Mouse (Mus musculus) heart, postnatal 14 days (tissue): ENCODE measurements around the gene Ift43. TPM values are rescaled to one million over a fixed set of nuclear protein-coding genes. Genes with fewer than 3 reads are reported as not detected.

ENCODE experiments used
- DNase-seq, 2 experiments: peaks; one replicate each; pipeline ENCODE4 v3.0.0; 2021 to 2022
- intact Hi-C: fragments of 180-260 bp; cut with DNase I; formaldehyde crosslinking; loops from one replicate; pipeline ENCODE4 v1.15.1; 2025
- total RNA-seq, 2 experiments: library from RNA; stranded (reverse); gene quantifications; 2 replicates each; pipeline ENCODE4 v1.2.3; 2021

The Ift43 gene
- total RNA-seq, 2 experiments from 2014 or later, result 24.4 to 26.6 TPM

DNA sequence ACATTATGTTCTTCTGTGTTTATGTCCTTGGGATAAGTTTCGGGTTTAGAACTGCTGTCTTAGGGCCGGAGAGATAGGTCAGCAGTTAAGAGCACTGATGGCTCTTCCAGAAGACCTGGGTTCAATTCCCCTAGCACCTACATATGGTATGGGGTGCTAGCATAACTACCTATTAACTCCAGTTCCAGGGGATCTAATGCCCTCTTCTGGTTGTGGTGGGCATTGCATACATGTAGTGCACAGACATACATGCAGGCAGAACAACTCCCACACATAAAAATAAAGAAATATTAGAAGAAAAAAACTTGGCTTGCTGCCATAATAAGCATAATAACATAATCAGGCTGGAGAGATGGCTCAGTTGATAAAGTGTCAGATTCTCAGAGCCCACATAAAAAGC lies 28.3 kb downstream of the Ift43 start:
- peak; percentile 36 to 53 for DNase-seq
- intact Hi-C loops, result no loop called here

DNA sequence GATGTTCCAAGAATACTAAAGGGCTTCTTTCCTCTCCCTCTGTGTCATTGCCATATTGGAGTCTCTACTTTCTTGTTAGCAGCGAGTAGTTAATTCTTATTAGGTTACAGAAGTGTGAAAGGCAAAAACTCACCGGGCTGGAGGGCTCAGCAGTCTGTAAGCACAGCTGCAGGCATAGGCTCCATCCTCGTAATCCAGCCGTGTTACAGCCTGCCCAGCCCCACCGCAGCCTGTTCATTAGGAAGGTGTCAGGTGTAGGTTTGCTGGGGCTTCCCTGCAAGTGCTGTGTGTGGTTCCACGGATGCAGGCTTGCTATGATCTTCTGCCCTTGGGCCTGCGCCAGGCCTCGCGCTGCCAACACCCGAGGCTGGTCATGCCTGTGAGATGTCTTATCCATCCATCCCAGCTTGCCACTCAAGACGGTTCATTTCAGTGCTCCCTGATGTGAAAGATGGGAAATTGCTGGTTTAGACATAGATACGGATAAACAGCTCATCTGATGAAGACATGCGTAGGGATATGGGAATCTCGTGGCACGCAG lies 34.0 kb downstream of the Ift43 start:
- DNase-seq, result no peak
- intact Hi-C loops, result no loop called here

DNA sequence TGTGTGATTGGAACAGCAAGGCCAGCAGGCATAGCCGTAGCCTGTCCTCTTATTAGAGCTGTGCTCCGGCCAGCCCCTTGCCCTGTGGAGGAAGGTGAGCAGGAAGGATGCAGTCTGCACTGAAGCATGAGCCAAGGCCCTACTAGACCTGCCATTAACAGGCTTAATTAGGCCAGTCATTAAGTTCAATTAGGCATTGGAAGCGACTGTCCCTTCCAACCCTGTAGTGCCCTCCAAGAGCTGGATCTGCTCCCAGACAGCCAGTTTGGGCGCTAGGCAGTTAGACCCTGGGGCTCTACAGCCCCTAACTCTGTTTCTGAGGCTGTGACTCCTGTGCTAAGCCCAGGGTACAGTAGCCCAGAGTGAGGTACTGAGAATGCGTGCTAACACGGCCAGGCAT lies 41.7 kb downstream of the Ift43 start:
- no peak for DNase-seq
- intact Hi-C loops, result no loop called here

DNA sequence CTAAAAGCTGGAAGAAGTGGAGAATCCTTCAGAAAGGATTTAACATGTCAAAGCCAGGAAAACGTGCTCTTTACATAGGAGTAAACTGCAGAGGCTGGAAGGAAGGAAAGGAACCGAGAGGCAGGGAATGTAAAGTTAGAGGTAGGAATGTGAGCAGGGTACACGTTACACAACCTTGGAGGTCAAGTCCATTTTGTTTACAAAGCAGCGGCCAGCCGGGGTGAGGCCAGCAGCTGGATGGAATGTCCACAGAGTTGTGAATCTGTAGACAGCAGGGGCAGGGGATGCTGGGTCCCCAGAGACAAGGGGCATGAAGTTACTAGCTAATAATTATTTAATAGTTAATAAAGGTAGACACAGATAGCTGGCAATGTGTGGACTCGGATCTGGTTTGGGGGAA lies 45.8 kb downstream of the Ift43 start:
- intact Hi-C loops, result no loop called here
- peak in 1 of 2 experiments; percentile 51 for DNase-seq

DNA sequence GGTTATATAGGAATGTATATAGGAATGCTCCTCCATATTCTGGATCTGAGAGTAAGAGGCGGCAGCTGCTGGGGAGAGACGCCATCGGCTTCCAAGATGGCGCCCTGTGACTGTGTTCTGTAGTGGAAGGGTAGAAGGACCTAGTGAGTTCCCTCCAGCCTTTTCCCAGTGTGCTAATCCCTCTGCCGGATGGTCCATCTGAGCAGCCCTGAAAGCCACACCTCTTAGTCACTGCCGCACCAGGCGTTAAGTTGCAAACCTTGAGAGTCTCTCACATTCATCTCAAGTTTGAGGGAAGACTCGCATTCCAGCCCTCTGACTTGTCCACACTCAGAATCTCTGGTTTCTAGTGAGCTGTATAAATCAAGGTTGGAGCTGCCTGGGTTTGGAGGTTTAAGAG lies 46.7 kb downstream of the Ift43 start:
- intact Hi-C loops, result no loop called here
- DNase-seq, result no peak

DNA sequence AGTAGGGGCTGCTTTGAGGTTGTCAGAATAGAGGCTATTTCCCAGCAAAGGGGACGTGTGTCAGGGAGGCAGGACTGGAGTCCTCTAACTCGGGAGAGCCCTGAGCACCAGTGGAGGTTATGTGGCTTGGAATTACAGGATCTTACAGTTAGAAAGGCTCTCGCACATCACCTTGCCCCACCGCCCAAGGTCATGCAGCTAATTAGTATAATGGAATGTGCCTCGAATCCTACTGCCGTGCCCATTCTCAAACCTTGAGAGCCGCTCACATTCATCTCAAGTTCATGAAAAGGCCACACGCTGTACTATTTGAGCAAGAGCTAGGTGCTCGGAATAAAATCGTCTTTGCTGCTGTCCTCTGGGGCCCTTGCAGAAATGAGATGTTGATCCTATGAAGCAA lies 47.4 kb downstream of the Ift43 start:
- intact Hi-C loops, result no loop called here

DNA sequence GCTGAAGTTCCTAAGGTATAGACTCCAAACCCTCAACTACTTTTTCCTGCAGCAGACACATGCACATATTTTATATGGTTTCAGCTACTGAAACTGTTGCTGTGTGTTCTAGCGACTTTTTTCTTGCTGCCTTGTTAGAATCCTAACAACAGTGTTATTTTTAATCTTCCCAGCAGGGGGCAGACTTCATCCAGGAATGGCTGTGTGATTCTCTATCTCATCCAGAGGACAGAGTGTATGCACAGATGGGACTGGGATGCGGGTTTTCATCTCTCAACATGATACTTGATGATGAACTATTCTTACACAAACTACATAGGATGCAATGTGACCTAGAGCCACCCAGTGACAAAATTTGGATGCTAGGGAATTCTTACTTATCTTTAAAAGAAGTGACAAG lies 50.5 kb downstream of the Ift43 start:
- DNase-seq, result peak; percentile 38 to 77
- intact Hi-C loops, result loop anchor here (1.0 to 2.0 kb wide), 3 partner anchors 270 to 482 kb away; no protein-coding TSS in a partner anchor

More for the DNA sequence above, 47.4 kb downstream of the Ift43 start:
- no peak for DNase-seq

DNA sequence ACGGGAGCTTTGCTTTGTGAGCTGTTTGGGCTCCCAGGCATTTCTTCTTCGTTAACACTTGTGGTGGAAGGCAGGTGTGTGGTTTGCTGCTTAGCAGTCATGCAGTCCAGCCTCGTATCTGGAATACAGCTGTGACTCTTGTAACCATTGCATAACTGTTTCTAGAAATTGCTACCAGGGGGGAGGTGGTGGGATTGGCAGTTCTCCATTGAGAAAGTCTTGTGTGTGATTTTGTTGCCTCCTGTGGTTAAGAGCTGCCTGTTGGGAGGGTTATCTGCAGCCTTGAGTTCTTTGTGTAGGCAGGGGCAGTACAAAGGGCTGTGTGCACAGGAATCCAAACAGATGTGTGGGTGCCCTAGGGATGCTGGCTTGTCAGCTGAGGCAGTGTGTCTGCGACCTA lies 53.4 kb downstream of the Ift43 start:
- intact Hi-C loops, result loop anchor here (5.0 kb wide), 1 partner anchor 147 kb away; no protein-coding TSS in a partner anchor
- DNase-seq, result no peak

DNA sequence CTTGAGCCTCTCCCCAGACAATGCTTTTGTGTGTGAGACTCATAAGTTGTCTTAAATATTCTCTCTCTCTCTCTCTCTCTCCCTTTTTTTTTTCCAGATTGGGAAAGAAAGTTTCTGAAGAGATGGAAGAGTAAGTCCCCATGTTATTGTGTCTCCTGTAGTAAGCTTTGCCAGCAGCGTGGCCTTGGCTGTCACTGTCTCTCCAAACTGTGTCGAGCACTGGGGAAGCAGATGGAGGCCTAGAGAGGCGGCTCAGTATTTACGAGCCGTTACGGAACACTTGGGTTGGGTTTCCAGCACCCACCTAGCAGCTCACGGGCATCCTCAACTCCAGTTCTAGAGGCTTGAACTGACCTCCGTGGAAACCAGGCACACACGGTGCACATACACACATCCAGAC lies 56.4 kb downstream of the Ift43 start:
- intact Hi-C loops, result loop anchor here (5.0 kb wide), 1 partner anchor 144 kb away; no protein-coding TSS in a partner anchor
- DNase-seq, result no peak

DNA sequence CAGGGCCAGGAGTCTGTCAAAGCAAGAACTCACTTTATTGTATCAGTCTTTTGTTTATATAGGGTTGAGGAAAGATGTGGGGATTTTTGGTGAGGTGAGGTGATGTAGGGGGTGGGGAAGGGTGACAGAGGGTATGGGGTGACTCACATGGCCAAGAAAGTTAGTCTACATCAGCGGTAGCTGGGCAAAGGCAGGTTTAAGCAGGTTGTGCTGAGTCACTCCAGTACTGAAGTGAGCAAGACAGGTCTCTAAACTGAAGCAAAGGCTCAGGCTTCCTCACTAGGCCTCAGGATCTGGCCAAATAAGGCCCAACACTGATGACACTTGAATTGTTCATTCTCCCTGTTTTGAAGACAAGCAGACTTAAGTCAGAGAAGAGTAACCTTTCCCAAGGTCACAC lies 60.0 kb downstream of the Ift43 start:
- DNase-seq, result no peak
- intact Hi-C loops, result no loop called here

DNA sequence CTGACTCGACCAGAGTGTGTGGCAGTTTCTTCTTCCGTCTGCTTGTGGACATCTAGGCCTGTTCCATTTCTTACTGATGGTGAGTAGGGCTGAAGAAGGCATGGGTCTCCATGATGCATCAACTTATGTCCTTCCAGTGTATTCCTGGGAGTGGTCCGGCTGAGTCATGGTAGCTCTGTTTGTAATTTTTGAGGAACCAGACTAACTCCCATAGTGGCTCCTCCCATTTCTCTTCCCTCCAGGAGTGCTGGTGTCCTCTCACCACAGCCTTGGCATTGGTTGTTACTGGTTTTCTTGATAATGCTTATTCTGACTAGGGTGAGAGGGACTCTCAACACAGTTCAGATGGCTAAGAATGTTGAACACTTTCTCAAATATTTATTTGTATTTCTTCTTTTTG lies 63.9 kb downstream of the Ift43 start:
- no peak for DNase-seq
- intact Hi-C loops, result no loop called here

DNA sequence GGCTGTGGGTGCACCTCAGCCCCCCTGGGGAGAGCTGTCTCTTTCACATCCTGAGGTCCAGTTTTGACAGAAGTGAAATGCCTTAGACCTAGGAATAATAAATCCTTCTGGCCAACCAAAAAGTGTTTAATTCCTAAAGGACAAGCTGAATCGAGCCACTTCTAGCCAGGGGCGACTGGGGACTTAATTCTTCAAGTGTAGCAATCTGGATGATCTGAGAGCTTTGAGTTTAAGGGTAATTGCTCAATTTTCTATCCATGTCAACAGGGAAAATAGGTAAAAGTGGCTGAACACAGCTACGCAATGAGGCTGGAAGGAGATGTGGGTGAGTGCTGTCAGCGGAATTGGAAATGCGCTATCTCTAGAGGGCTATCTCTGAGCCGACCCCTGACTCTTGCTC lies 65.9 kb downstream of the Ift43 start:
- intact Hi-C loops, result no loop called here

DNA sequence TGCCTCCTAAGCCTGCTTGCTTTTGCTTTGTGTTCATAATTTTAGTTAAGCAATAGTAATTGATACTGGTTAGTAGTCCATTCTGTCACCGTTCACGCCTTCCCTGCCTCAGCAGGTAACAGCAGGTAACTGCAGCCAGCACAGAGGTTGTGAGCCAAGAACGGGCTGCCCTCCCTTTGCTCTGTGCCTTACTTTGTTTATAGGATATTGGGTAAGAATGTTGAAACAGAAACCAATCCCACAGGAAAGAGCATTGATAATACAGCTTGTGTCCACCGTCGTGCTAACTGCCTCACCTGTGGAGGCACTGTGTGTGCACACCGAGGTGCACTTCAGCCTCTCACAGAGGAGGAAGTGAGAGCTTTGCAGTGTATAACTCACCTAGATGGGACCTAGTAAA lies 66.7 kb downstream of the Ift43 start:
- no peak for DNase-seq
- intact Hi-C loops, result no loop called here

More for the DNA sequence above, 65.9 kb downstream of the Ift43 start:
- no peak for DNase-seq

DNA sequence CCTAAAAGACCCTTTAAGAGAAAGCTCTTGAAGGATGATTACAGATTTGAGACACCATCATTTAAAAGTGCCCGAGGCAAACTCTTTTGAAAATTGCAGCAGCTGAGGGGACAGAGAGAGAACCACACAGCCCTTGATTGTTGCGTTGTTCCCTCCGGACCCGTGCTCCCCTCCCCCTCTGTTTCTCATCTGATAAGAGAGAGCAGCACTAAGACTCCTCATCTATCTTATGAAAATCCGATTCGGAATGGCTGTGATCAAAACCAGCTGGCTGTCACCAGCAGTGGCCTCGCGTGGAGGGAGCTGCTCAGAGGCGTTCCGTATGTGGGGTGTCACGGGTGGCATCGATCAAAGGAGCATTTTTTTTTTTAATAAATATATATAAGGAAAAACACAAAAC lies 69.6 kb downstream of the Ift43 start:
- intact Hi-C loops, result no loop called here
- DNase-seq, result no peak

DNA sequence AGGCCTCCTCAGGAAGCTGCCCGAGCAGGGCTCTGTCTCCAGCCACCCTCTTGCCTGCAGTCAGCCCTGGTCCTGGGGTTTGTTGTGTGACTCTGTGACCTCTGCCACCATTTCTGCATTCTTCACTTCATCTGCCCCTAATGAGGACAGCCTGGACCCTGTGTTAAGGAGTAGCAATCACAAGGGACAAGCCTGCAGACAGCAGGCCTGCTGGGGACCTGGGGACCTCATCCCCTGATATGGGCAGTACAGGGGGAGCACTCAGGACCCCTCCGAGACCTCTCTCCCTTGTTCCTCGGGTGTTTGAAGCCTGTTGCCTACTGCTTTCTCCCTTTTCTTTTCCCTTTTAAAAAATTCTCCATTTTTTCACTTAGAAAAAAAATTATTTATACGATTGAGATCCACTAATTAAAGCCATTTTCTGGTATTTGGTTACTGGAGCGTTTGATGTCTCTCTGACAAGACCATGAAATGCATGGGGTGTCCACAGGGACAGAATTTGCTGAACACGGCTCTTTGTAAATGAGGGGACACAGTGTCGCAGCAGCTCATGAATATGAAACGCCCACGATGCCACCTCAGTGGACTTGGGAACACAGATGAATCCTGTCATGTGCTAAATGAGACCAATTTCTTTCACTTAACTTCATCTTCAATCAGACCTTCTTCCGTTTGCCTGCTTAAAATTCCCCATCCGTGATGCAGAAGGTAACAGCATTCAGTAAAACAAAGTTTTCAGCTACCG lies 71.0 kb downstream of the Ift43 start:
- DNase-seq, result no peak
- intact Hi-C loops, result no loop called here

DNA sequence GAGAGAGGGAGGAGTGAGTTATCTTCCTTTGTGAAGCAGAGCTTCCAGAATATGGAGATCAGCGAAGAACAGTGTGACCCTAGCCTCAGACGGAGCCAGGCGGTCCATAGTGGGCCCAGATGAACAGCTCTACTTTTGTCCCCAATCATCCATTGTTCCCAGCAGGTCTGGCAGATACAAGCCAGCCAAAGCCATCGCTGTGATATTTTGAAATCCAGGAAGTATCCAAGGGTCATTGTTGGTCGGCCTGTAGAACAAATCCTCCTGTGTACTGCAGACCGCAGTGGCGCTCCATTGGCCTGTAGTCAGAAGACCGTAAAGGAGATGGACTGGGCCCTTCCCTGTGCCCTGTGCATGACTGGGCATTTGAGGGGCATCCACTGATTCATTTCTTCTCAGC lies 72.8 kb downstream of the Ift43 start:
- intact Hi-C loops, result no loop called here
- DNase-seq, result no peak

DNA sequence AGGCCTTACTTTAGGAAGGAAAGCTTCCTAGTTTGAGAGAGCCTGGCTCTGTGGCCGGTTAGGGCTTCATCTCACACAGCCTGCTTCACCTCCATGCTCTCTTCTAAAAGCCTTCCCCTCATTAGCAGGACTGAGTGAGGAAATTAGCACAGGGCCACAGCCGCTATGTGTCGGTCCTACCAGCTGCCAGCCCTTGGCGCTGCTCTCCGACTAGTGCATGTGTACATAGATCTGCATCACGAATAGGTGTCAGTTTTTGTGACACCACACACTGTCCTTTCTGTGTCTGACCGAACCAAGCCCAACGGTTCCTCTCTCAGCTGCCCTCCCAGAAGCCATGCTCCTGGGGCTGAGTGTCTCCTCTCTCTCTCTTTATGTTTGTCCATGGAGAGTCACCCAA lies 74.8 kb downstream of the Ift43 start:
- intact Hi-C loops, result no loop called here

DNA sequence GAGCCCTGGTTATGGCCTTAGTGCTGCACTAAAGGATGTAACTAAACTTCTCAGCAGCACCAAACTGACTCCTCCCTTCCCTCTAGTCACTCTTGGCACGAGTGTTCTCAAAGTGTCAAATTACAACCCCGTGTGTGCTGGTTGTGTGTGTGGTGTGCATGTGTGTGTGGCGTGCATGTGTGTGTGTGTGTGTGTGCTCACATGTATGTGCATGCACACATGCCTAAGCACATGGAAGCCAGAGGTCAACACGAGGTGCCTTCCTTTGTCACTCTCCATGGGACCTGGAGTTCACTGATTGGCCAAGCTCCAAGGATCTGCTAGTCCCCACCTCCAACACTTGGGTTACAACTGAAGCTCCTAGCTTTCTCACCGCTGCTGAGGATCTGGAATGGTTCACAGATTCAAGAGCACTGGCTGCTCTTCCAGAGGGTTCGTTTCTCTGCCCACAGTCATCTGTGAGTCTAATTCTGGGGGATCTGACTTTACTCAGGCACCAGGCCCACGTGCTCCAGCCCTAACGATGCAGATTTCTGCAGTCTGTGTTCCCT lies 75.6 kb downstream of the Ift43 start:
- peak; percentile 17 to 44 for DNase-seq
- intact Hi-C loops, result no loop called here

More for the DNA sequence above, 74.8 kb downstream of the Ift43 start:
- no peak for DNase-seq

DNA sequence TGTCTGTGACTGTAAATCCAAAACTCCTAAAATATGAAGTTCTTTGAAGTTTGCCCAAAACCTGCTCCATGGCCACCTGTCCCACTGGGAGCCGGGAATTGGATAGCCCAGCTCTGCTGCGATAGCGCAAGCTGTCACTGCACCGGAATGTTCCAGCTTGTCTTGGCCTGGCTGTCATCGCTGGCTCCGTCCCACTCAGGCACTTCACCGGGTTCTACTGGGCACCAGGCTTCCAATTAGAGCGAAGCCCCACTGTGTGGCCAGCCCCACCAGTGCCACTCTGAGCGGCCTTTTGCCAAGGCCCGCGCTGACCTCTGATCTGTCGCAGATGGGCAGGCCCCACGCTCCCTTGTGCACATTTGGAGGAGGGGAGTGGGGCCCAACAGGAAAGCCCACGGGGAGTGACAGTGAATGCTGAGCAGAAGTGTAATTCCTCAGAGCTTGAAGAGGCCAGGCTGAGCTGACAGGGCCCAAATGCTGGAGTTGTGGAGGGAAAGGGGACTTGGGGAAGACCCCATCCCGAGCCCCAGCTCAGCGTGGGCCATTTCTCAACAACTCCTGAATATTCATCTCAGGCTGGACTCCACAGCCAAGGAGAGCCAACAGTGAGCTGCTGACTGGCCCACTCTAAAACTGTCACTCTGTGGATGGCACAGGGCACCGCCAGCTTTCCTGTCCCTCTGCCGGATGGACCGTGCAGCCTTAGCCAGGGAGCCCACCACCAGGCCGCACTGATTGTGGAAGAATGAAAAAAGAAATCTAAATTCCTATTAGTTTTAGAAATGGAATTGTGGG lies 76.5 kb downstream of the Ift43 start:
- peak; percentile 56 to 77 for DNase-seq
- intact Hi-C loops, result no loop called here

DNA sequence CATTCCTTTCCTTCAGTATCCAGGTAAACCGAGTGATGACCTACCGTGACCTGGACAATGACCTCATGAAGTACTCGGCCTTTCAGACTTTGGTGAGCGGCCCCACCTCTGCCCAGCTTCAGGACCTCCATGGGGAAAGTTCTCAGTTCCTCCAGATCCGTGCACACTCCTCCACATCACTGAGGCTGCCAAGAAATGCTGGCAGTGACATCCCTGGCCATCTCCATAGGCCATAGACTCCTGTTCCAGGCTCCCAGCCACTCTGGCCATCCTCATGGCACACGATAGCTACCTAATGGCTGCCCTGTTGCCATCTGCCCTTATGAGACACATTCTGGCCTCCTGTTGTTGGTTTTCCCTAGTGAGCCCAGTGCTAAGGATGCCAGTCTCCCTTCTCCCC lies 79.1 kb downstream of the Ift43 start:
- DNase-seq, result no peak
- intact Hi-C loops, result no loop called here

DNA sequence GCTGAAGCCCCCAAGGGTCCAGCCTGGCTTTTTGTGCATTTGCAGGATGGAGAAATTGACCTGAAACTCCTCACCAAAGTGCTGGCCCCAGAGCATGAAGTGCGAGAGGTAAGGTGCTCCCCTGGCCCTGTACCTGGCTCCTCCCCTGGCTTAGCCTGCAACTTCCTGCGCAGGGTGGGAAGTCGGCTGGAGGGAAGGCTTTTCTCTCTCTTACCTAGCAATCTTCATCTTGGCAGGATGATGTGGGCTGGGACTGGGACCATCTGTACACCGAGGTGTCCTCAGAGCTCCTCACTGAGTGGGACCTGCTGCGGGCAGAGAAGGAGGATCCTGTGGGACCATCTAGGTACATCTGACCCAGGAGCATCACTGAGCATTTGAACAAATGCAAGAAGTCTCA lies 79.6 kb downstream of the Ift43 start:
- no peak for DNase-seq
- intact Hi-C loops, result no loop called here
